Mouse (Mus musculus) lung, adult 2 months (tissue): ENCODE measurements around the gene Lgr6.

Experiments
- CTCF ChIP-seq: fragments of 200-500 bp; IDR thresholded peaks from 2 replicates; pipeline ENCODE4 v1.5.1; 2011; ENCODE audit warnings: mild to moderate bottlenecking, low read length, control low read depth; ENCODE audit not compliant: insufficient read depth
- POLR2A ChIP-seq: fragments of 200-500 bp; IDR thresholded peaks from 2 replicates; pipeline ENCODE4 v1.6.1; 2011; ENCODE audit warnings: low read depth, mild to moderate bottlenecking, control low read depth, low read length, borderline replicate concordance; ENCODE audit errors: extremely low read depth

- TF ChIP-seq CTCF (no peak), POLR2A (no peak)
These were observed at the start of gene Lgr6 for GRCm38 (mm10) chr1:135105124-135105523.
